Mouse (Mus musculus) spleen, adult 2 months (tissue): ENCODE results near the gene Nfix.

Experiments used
- CTCF ChIP-seq: fragments of 200-500 bp; IDR thresholded peaks from 2 replicates; pipeline ENCODE4 v1.5.1; 2011; ENCODE audit warnings: mild to moderate bottlenecking, inconsistent platforms; ENCODE audit not compliant: insufficient read depth, insufficient read length, insufficient replicate concordance; ENCODE audit errors: extremely low read depth
- POLR2A ChIP-seq: fragments of 200-500 bp; IDR thresholded peaks from 2 replicates; pipeline ENCODE4 v1.6.1; 2011; ENCODE audit warnings: low read depth, low read length, inconsistent platforms

DNA sequence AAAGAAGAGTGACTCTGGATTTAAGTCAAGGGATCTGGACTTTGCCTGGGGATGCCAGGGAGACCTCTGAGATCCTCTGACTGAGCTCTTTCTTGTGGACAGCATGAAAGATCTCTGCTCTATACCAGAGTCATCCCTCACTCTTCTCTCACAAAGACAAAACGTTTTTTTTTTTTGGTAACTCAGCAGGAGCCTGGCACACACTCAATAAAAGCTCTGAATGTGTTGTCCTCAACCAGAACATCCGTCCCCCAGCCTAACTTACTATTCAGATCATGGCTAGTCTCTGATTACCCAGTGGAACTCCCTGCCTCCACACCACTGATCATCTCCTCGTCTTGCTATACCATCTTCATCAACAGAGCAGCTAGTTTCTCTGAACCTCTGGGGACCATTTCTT is 115.6 kb downstream of the Nfix start:
- no peak for TF ChIP-seq CTCF
- no peak for TF ChIP-seq POLR2A
